Mouse (Mus musculus) forebrain, embryonic 12.5 days (tissue): ENCODE data around the gene Akap1. TPM values are rescaled to one million over a fixed set of nuclear protein-coding genes. Genes with fewer than 3 reads are reported as not detected.

Experiments
- ATAC-seq: fragments of 200-750 bp; cut with Nextera tagmentation; 2 replicates; pipeline ENCODE4 v1.8.0; 2017; ENCODE audit warnings: moderate TSS enrichment; ENCODE audit not compliant: low FRiP score
- H3K27ac ChIP-seq: fragments of 300-500 bp; sonication (generic); 2 replicates; pipeline ENCODE4 v1.5.1; 2016; ENCODE audit warnings: mild to moderate bottlenecking
- H3K27me3 ChIP-seq: fragments of 300-500 bp; sonication (generic); 2 replicates; pipeline ENCODE4 v1.6.1; 2016; ENCODE audit warnings: mild to moderate bottlenecking
- H3K36me3 ChIP-seq: fragments of 300-500 bp; sonication (generic); replicated peaks from 2 replicates; pipeline ENCODE4 v1.6.1; 2016; ENCODE audit warnings: mild to moderate bottlenecking
- H3K4me1 ChIP-seq: fragments of 300-500 bp; sonication (generic); 2 replicates; pipeline ENCODE4 v1.6.1; 2016
- H3K4me2 ChIP-seq: fragments of 300-500 bp; sonication (generic); 2 replicates; pipeline ENCODE4 v1.6.1; 2016; ENCODE audit warnings: mild to moderate bottlenecking, moderate library complexity
- H3K4me3 ChIP-seq: fragments of 300-500 bp; sonication (generic); replicated peaks from 2 replicates; pipeline ENCODE4 v1.5.1; 2016; ENCODE audit warnings: mild to moderate bottlenecking
- H3K9ac ChIP-seq: fragments of 300-500 bp; sonication (generic); 2 replicates; pipeline ENCODE4 v1.6.1; 2016; ENCODE audit warnings: mild to moderate bottlenecking
- H3K9me3 ChIP-seq: fragments of 300-500 bp; sonication (generic); 2 replicates; pipeline ENCODE4 v1.6.1; 2016
- WGBS: fragments of 180-500 bp; shearing (Covaris S2); methylation state at CpG from one replicate; pipeline ENCODE4 v1.1.7; 2016; 5-methylcytosine and 5-hydroxymethylcytosine counted together
- polyA plus RNA-seq: library from polyadenylated mRNA; unstranded; fragments of >200 nt; fragmentation: Nextera tagmentation; extraction: Ambion mirVana; gene quantifications from 2 replicates; pipeline ENCODE4 v1.2.1, GENCODE M21; 2016

Akap1 gene
- polyA plus RNA-seq, 1 experiment from 2014 or later: 20.9 TPM

GRCm38 (mm10) chr11:88873027-88873666 is 8.8 kb upstream of the Akap1 start:
- no peak overlapping the region for H3K27ac ChIP-seq
- no peaks in the 10 kb centered on the region for H3K9me3 ChIP-seq
- H3K27me3 ChIP-seq: peaks cover 40% of the 10 kb centered on the region
- H3K36me3 ChIP-seq: no peaks in the 10 kb centered on the region
- peak overlapping the region; percentile 60 for H3K4me2 ChIP-seq
- H3K9ac ChIP-seq: no peak overlapping the region; the same call in 1 of the 2 replicates
- ATAC-seq: no peak
- 4% methylated on average over 20 of the region's 20 CpGs for WGBS
- peaks cover 9% of the 10 kb centered on the region; the same call in 1 of the 2 replicates for H3K4me1 ChIP-seq
- peak overlapping the region; percentile 29 for H3K4me3 ChIP-seq

DNA sequence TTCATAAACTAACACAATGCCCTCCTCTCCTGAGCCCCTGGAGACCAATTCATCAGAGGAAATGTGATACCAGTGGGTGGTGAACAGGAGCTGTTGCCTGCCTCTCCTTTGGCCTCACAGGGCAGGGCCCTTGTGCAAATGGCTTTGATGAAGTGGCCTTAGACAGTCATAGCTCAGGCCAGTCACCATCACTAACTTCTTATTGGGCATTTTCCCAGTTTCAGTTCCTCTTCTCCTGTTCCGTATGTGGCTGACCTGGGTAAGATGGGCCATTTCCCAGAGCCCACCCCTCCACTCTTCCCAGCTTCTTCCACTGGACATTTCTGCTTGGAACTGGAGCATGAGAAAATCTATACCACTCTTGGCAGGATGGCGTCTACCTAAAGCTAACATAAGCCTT is 5.1 kb upstream of the Akap1 start:
- H3K4me3 ChIP-seq: no peak overlapping the region
- peaks cover 9% of the 10 kb centered on the region; the same call in 1 of the 2 replicates for H3K4me1 ChIP-seq
- WGBS: 85% methylated on average over 2 of the region's 2 CpGs
- H3K27ac ChIP-seq: no peak overlapping the region
- H3K36me3 ChIP-seq: no peaks in the 10 kb centered on the region
- no peak for ATAC-seq
- peaks cover 34% of the 10 kb centered on the region for H3K27me3 ChIP-seq
- no peaks in the 10 kb centered on the region for H3K9me3 ChIP-seq
- no peak overlapping the region for H3K4me2 ChIP-seq
- H3K9ac ChIP-seq: no peak overlapping the region

- peak; percentile 63; the same call in 1 of the 2 replicates for ATAC-seq
- Histone ChIP-seq H3K36me3 (no peaks in the 10 kb centered on the region), H3K4me1 (peaks cover 21% of the 10 kb centered on the region), H3K9ac (peak overlapping the region; percentile 74), H3K4me3 (peak overlapping the region; percentile 66), H3K27me3 (peaks cover 21% of the 10 kb centered on the region; the same call in 1 of the 2 replicates), H3K4me2 (peak overlapping the region; percentile 97), H3K27ac (peak overlapping the region; percentile 69; the same call in 1 of the 2 replicates), H3K9me3 (no peaks in the 10 kb centered on the region)
- WGBS: under 1% methylated on average over 49 of the region's 49 CpGs
Measured at GRCm38 (mm10) chr11:88863904-88864457, 405 bp downstream of the Akap1 start.

DNA sequence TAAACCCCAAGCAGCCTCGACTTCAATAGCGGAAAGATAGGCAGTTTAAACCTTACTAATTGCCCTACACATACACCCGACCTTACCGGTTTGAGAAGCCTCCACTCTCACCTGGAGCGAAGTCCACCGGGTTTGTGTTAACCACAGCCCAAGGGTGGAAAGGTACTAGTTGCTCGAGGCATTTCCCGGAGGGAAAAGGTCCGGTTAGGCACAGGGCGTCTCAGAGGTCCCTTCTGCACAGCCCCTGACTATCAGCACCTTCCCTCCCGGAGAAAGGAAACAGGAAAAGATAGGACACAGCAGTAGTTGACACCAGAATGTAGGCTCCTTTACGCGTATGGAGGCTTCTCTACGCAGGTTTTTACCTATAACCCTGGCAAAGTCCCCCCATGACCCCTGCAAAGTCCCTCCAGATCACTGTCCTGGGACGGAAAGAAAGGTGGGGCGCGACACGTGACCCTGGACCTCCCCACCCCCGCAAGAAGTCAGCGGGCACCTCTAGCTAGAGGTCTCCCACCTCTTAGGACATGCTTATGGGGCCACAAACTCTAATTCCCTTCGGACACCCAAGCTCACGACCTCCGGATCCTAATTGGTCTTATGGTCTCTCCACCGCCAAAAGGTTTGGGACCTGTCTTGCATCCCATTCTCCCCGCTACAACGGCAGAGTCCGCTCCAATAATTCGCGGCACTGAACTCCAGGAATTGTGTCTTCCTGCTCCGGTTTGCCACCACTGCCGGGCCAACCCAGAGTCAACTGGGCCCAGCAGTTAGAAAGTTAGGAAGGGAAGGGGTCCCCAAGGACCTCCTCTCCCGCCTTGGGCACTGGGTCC is 1.1 kb downstream of the Akap1 start:
- peak overlapping the region; percentile 74 for H3K9ac ChIP-seq
- H3K9me3 ChIP-seq: no peaks in the 10 kb centered on the region
- peaks cover 21% of the 10 kb centered on the region for H3K4me1 ChIP-seq
- no peak for ATAC-seq
- under 1% methylated on average over 32 of the region's 32 CpGs for WGBS
- H3K27ac ChIP-seq: no peak overlapping the region
- peak overlapping the region; percentile 66 for H3K4me3 ChIP-seq
- peaks cover 21% of the 10 kb centered on the region; the same call in 1 of the 2 replicates for H3K27me3 ChIP-seq
- H3K36me3 ChIP-seq: no peaks in the 10 kb centered on the region
- peak overlapping the region; percentile 97 for H3K4me2 ChIP-seq

DNA sequence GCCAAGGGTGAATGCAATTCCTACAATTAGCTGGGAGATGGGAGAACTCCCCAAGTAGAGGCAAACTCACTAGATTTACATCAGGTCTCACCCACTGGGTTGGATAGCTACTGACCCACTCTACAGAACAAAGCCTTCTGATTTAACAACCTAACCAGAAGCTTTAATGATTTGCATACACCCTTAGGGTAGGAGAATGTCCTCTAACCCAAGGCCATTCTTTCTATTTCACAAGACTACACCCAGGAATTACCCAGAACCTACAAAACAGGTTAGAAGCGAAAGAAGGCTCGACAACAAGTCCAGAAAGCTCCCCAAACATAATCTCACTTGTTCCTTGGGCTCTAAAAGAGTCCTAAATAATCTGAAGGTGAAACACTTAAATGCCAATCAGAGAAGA is 2.0 kb downstream of the Akap1 start:
- Histone ChIP-seq H3K9me3 (no peaks in the 10 kb centered on the region), H3K9ac (no peak overlapping the region), H3K36me3 (no peaks in the 10 kb centered on the region), H3K27me3 (peaks cover 18% of the 10 kb centered on the region; the same call in 1 of the 2 replicates), H3K4me3 (peak overlapping the region; percentile 66), H3K27ac (no peak overlapping the region), H3K4me2 (peak overlapping the region; percentile 97), H3K4me1 (peaks cover 26% of the 10 kb centered on the region)
- ATAC-seq: no peak
- WGBS: 82% methylated on average over 2 of the region's 2 CpGs

DNA sequence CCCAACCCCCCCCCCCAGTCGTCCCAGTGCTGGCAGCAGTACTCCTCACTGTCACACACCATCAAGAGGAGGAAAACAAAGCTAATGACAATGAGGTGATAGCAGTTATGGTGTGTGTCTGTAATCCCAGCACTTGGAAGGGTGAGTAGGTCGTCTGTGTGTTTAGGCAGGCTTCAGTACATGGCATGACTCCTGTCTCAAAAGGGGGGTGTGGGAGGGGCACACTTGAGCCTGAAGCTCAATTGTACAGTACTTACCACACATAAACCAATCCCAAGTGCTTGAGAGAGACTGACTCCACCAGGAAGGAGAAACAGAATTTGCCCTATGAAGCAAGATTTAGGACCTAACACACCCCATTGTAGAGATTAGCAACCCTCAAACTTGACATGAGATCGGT is 3.3 kb downstream of the Akap1 start:
- Histone ChIP-seq H3K4me2 (no peak overlapping the region), H3K4me1 (peaks cover 29% of the 10 kb centered on the region), H3K36me3 (no peaks in the 10 kb centered on the region), H3K9ac (no peak overlapping the region), H3K27me3 (peaks cover 15% of the 10 kb centered on the region; the same call in 1 of the 2 replicates), H3K9me3 (no peaks in the 10 kb centered on the region), H3K27ac (no peak overlapping the region), H3K4me3 (no peak overlapping the region)
- WGBS: 78% methylated on average over 3 of the region's 3 CpGs
- ATAC-seq: no peak

- peaks cover 29% of the 10 kb centered on the region for H3K4me1 ChIP-seq
- WGBS: 93% methylated on average over 3 of the region's 3 CpGs
- no peak for ATAC-seq
Measured at GRCm38 (mm10) chr11:88860641-88861040, 3.7 kb downstream of the Akap1 start.

GRCm38 (mm10) chr11:88857311-88858005 is 6.9 kb downstream of the Akap1 start:
- H3K9ac ChIP-seq: no peak overlapping the region
- H3K9me3 ChIP-seq: no peaks in the 10 kb centered on the region
- H3K4me2 ChIP-seq: no peak overlapping the region
- H3K4me1 ChIP-seq: peaks cover 16% of the 10 kb centered on the region
- H3K27me3 ChIP-seq: 0 out of 2 replicates have a peak, but pooled peaks cover 6% of the 10 kb centered on the region
- no peak for ATAC-seq
- WGBS: 63% methylated on average over 3 of the region's 3 CpGs
- no peak overlapping the region for H3K4me3 ChIP-seq
- H3K27ac ChIP-seq: no peak overlapping the region
- no peaks in the 10 kb centered on the region for H3K36me3 ChIP-seq

More at GRCm38 (mm10) chr11:88860641-88861040, 3.7 kb downstream of the Akap1 start:
- Histone ChIP-seq H3K36me3 (no peaks in the 10 kb centered on the region), H3K9me3 (no peaks in the 10 kb centered on the region), H3K27me3 (peaks cover 15% of the 10 kb centered on the region; the same call in 1 of the 2 replicates), H3K4me3 (no peak overlapping the region), H3K27ac (no peak overlapping the region), H3K4me2 (no peak overlapping the region), H3K9ac (no peak overlapping the region)

- Histone ChIP-seq H3K27ac (no peak overlapping the region), H3K4me3 (no peak overlapping the region), H3K27me3 (no peaks in the 10 kb centered on the region), H3K9ac (no peak overlapping the region), H3K9me3 (no peaks in the 10 kb centered on the region), H3K4me2 (no peak overlapping the region), H3K4me1 (peaks cover 10% of the 10 kb centered on the region), H3K36me3 (no peaks in the 10 kb centered on the region)
- 82% methylated on average over 2 of the region's 2 CpGs for WGBS
- ATAC-seq: no peak
Measured at GRCm38 (mm10) chr11:88856383-88856782, 8.0 kb downstream of the Akap1 start.

- Histone ChIP-seq H3K4me1 (peaks cover 8% of the 10 kb centered on the region), H3K9ac (no peak overlapping the region), H3K4me2 (no peak overlapping the region), H3K27me3 (no peaks in the 10 kb centered on the region), H3K4me3 (no peak overlapping the region), H3K27ac (no peak overlapping the region), H3K36me3 (no peaks in the 10 kb centered on the region), H3K9me3 (no peaks in the 10 kb centered on the region)
- WGBS: 81% methylated on average over 4 of the region's 4 CpGs
- ATAC-seq: no peak
Measured at GRCm38 (mm10) chr11:88855795-88856194, 8.6 kb downstream of the Akap1 start.

GRCm38 (mm10) chr11:88853588-88853987 is 10.8 kb downstream of the Akap1 start:
- H3K36me3 ChIP-seq: no peaks in the 10 kb centered on the region
- peaks cover 22% of the 10 kb centered on the region for H3K4me1 ChIP-seq
- 94% methylated on average over 2 of the region's 2 CpGs for WGBS
- H3K9me3 ChIP-seq: no peaks in the 10 kb centered on the region
- H3K27me3 ChIP-seq: no peaks in the 10 kb centered on the region
- no peak for ATAC-seq
- H3K4me3 ChIP-seq: no peak overlapping the region
- no peak overlapping the region for H3K4me2 ChIP-seq
- no peak overlapping the region for H3K9ac ChIP-seq
- H3K27ac ChIP-seq: no peak overlapping the region

GRCm38 (mm10) chr11:88852806-88853205 is 11.6 kb downstream of the Akap1 start:
- H3K9me3 ChIP-seq: no peaks in the 10 kb centered on the region
- no peak overlapping the region for H3K4me3 ChIP-seq
- ATAC-seq: no peak
- H3K27me3 ChIP-seq: no peaks in the 10 kb centered on the region
- WGBS: 93% methylated on average over 4 of the region's 4 CpGs
- H3K9ac ChIP-seq: no peak overlapping the region
- H3K4me2 ChIP-seq: no peak overlapping the region
- no peaks in the 10 kb centered on the region for H3K36me3 ChIP-seq
- no peak overlapping the region for H3K27ac ChIP-seq
- peaks cover 29% of the 10 kb centered on the region for H3K4me1 ChIP-seq
